8 mouse cellular contexts compared by ENCODE assay signal in the genomic region with DNA sequence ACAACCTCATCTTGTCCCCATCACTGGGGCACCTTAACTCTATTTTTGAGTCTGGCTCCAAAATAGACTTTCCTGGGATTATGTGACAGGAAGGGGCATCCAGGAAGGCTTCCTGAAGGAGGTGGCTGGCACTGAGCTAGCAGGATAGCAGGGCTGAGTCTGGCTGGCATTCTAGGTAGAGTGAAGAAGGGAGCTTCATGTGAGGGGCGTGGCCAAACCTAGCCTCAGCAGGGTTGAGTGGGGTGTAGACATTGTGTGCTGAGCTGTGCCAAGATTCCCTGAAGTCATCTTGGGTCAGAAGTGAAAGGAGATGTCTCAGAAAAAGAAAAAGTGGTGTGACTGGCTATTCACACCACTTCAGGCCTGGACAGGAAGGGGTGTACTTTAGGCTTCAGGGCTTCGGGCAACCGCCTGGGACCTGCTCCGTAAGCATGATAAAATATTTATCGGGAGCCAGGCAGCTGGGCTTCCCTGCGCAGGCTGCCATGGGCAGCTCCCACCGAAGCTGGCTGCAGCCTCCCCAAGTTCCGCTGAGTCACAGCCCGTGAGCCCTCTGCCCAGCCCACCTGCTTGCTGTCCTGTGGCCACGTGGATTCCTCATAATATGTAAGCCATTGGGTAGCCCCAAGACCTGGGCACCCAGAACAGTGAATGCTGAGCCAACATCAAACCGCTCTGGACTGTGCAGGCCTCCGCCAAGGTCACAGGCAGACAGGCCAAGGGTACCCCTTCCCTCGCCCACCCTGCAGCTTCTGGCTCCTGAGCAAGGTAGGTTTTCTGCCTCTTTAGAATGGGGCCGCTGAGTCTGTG. TPM values are rescaled to one million over a fixed set of nuclear protein-coding genes. Genes with fewer than 3 reads are reported as not detected.
DNase-seq lines count a peak whose midpoint lies in the region; ATAC-seq and TF ChIP-seq lines count a peak whose summit lies in the region.

A gene (plus strand): TSS at position 683 of the 810 bp plus-strand sequence.

- H3K27me3 ChIP-seq in forebrain, postnatal 0 days (ENCODE audit: insufficient read depth, low read length), result no peaks in the 10 kb centered on the region
- H3K27me3 ChIP-seq in kidney, postnatal 0 days (ENCODE audit: insufficient read depth, low read length), result no peaks in the 10 kb centered on the region
- peaks cover 19% of the 10 kb centered on the region for H3K27me3 ChIP-seq in midbrain, embryonic 13.5 days

- 71% methylated on average over 14 of the region's 14 CpGs for WGBS in forebrain, postnatal 0 days
- WGBS in kidney, postnatal 0 days, result 53% methylated on average over 14 of the region's 14 CpGs
- WGBS in midbrain, embryonic 13.5 days, result 69% methylated on average over 14 of the region's 14 CpGs

- no peak within 1 kb of the TSS for H3K9ac ChIP-seq in forebrain, postnatal 0 days
- H3K9ac ChIP-seq in kidney, postnatal 0 days (ENCODE audit: low read depth, low read length), result no peak within 1 kb of the TSS
- no peak within 1 kb of the TSS for H3K9ac ChIP-seq in midbrain, embryonic 13.5 days (replicated peaks)

- DNase-seq in left cerebral cortex, postnatal 25 days (ENCODE audit: low spot score in 2 of 2), result no peak
- DNase-seq in left cerebral cortex, adult 18-20 months (ENCODE audit: low spot score in 2 of 2), result no peak
- DNase-seq in forebrain, postnatal 0 days, result no peak
- no peak for DNase-seq in kidney, postnatal 0 days (ENCODE audit: low spot score)
- DNase-seq in right cerebral cortex, postnatal 4 days, result no peak
- no peak for DNase-seq in spleen, adult 12 weeks (ENCODE audit: low spot score)

- no peak within 1 kb of the TSS for H3K4me3 ChIP-seq in forebrain, postnatal 0 days (ENCODE audit: low read depth, low read length)
- no peak within 1 kb of the TSS for H3K4me3 ChIP-seq in kidney, postnatal 0 days (replicated peaks; ENCODE audit: low read depth, low read length)
- H3K4me3 ChIP-seq in midbrain, embryonic 13.5 days (replicated peaks), result no peak within 1 kb of the TSS

- H3K27ac ChIP-seq in forebrain, postnatal 0 days (ENCODE audit: low read depth, low read length), result no peak within 1 kb of the TSS
- 0 out of 2 replicates have a peak within 1 kb of the TSS, but pooled peaks have one; percentile 36 for H3K27ac ChIP-seq in kidney, postnatal 0 days
- no peak within 1 kb of the TSS for H3K27ac ChIP-seq in midbrain, embryonic 13.5 days

- no peaks in the 10 kb centered on the region for H3K36me3 ChIP-seq in forebrain, postnatal 0 days (ENCODE audit: insufficient read depth)
- H3K36me3 ChIP-seq in kidney, postnatal 0 days (ENCODE audit: insufficient read depth, low read length), result no peaks in the 10 kb centered on the region
- no peaks in the 10 kb centered on the region for H3K36me3 ChIP-seq in midbrain, embryonic 13.5 days

- no peak for TF ChIP-seq CTCF in forebrain, postnatal 0 days (IDR thresholded peaks at IDR 0.05; ENCODE audit: low read depth)
- no peak for TF ChIP-seq CTCF in kidney, postnatal 0 days (IDR thresholded peaks at IDR 0.05; ENCODE audit: low read depth)

- intact Hi-C loops in left cerebral cortex, postnatal 25 days (cut with DNase I), result no loop called here

- no peak for ATAC-seq in forebrain, postnatal 0 days
- ATAC-seq in kidney, postnatal 0 days (replicated peaks; ENCODE audit: low FRiP score, low read depth), result peak; percentile 26; the same call in 1 of the 2 replicates
- no peak for ATAC-seq in midbrain, embryonic 13.5 days
- no peak for ATAC-seq in activated CD4-positive, CD25-positive, alpha-beta regulatory T cell, adult 4 months

- H3K9me3 ChIP-seq in forebrain, postnatal 0 days (ENCODE audit: low read length), result no peaks in the 10 kb centered on the region
- H3K9me3 ChIP-seq in kidney, postnatal 0 days (replicated peaks; ENCODE audit: low read length), result no peaks in the 10 kb centered on the region
- no peaks in the 10 kb centered on the region for H3K9me3 ChIP-seq in midbrain, embryonic 13.5 days

- H3K4me2 ChIP-seq in forebrain, postnatal 0 days (ENCODE audit: low read depth), result no peak within 1 kb of the TSS
- no peak within 1 kb of the TSS for H3K4me2 ChIP-seq in kidney, postnatal 0 days (ENCODE audit: low read length)
- no peak within 1 kb of the TSS for H3K4me2 ChIP-seq in midbrain, embryonic 13.5 days (replicated peaks)

- H3K4me1 ChIP-seq in forebrain, postnatal 0 days (ENCODE audit: insufficient read depth), result peaks cover 11% of the 10 kb centered on the region; the same call in 1 of the 2 replicates
- peaks cover 6% of the 10 kb centered on the region for H3K4me1 ChIP-seq in kidney, postnatal 0 days (replicated peaks; ENCODE audit: insufficient read depth, low read length)
- peaks cover 25% of the 10 kb centered on the region for H3K4me1 ChIP-seq in midbrain, embryonic 13.5 days (replicated peaks)

RNA-seq across cellular contexts. Expression of the gene that starts here (rescaled TPM):
- total RNA-seq in left cerebral cortex, postnatal 25 days (2021), result 10 to 100 TPM; 11.6 to 13.2 TPM
- 10 to 100 TPM in 1 of 2 experiments, 1 to 10 TPM in 1; 9.2 to 10.8 TPM for total RNA-seq in left cerebral cortex, adult 18-20 months (2021)
- total RNA-seq in forebrain, postnatal 0 days (2014; rRNA removed), result 8.6 and 17.2 TPM in 2 replicates
- polyA plus RNA-seq in forebrain, postnatal 0 days (2015; fragmentation: Nextera tagmentation; extraction: Ambion mirVana), result 17.8 and 28.2 TPM in 2 replicates
- polyA plus RNA-seq in kidney, postnatal 0 days (2015; fragmentation: Nextera tagmentation; extraction: Ambion mirVana), result 35.0 and 35.6 TPM in 2 replicates
- polyA plus RNA-seq in midbrain, embryonic 13.5 days (2015; fragmentation: Nextera tagmentation; extraction: Ambion mirVana), result 12.2 and 13.8 TPM in 2 replicates
- polyA plus RNA-seq in activated CD4-positive, CD25-positive, alpha-beta regulatory T cell, adult 4 months (2017; shearing (Covaris generic)), result not detected

Comparison
In these comparisons a context has a peak if more than half of its experiments do, and no peak if none do; other contexts are left out.
1. RNA of the gene that starts here (polyA plus RNA-seq): 35.0 to 35.6 TPM in kidney, postnatal 0 days, 17.8 to 28.2 TPM in forebrain, postnatal 0 days and 12.2 to 13.8 TPM in midbrain, embryonic 13.5 days; not detected in activated CD4-positive, CD25-positive, alpha-beta regulatory T cell, adult 4 months; every median in the first group is over 10 times any median in the second.